Mouse (Mus musculus) heart, postnatal 4 days (tissue): Measurements from ENCODE around the gene Scimp. TPM values are rescaled to one million over a fixed set of nuclear protein-coding genes. Genes with fewer than 3 reads are reported as not detected.
"Not testable (repeated sequence)": the region's sequence is repeated elsewhere in the genome, so short reads cannot be mapped to it uniquely, and the experiment has no call there.

Experiments
- DNase-seq: peaks from one replicate; pipeline ENCODE4 v3.0.0; 2021
- total RNA-seq, 2 experiments: library from RNA; stranded (reverse); gene quantifications; 2 replicates each; pipeline ENCODE4 v1.2.3; 2021

Gene Scimp
- total RNA-seq, 2 experiments from 2014 or later = not detected

DNA sequence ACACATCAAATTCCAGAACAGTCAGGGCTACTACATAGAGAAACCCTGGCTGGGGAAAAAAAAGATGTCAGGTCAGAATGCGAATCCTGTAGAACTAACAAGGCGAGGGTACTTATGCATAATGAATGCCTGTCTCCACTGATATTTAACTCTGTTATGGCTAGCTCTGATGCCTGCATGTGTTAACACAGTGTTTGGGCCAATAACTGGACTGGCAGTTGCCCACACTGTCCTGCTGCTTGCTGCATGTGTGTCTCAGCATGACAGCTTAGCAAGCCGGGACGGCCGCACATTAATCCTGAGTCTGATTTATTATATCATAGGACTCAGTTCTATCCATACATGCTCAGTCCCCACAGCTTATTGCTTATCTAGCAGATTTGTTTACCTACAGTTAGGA lies 1.3 kb downstream of the Scimp start:
- DNase-seq = no peak

GRCm38 (mm10) chr11:70809011-70809410 lies 3.4 kb downstream of the Scimp start:
- DNase-seq = no peak

DNA sequence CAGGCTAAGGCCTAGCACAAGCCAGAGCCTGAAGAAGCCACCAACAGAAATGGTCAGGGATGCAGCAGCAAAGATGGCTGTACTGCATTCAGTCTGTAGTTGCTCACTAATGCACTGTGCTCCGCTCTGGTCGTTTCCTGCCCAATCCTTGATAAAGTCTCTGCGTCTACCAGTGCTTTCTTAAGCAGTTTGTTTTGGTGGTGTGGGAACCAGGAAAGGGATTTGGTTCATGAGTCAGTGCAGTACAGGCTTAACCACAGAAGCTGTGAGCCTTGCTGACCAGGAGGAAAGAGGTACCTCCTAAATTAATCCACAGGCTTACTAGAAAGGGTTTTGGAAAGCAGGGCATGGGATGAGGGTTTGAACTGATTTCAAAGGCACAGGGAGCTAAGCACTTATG lies 4.3 kb downstream of the Scimp start:
- DNase-seq = no peak

DNA sequence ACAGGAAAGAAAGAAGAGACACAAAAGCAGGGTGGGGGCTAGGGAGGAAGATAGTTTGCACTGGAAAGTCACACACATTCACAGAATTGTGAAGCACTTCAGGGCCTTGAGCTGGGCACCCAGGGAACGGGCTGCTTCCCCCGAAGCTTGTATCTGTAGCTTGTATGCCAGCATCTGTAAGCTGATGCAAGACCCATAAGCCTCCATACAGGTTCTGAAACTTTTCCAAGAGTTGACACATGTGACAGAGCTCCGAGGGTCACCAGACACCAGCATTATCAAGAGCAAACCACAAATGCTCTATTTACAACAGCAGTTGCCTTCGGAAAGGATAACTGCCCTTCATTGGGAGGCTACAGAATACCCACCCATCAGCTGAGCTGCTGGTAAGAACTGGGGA lies 4.8 kb downstream of the Scimp start:
- no peak for DNase-seq

GRCm38 (mm10) chr11:70806697-70807096 lies 5.7 kb downstream of the Scimp start:
- DNase-seq = no peak

- no peak for DNase-seq
Observed at GRCm38 (mm10) chr11:70805641-70806175, 6.7 kb downstream of the Scimp start.

DNA sequence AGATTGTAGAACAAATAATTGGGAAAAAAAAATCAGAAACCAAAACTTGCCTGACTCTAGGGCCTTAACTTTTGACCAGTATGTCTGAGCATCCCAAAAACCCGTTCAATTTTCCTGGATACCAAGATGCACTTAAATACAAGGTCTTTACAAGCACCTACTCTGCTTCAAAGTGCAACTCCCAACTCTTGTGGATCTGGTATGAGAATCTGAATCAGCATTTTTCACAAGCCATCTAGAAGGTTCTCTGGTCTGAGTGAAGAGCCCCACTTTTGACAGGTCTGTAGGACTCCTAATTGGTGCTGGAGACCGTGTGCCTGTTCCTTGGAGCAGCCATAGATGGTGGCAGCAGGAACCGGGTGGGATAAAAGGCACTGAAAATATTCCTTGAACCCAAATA lies 8.0 kb downstream of the Scimp start:
- no peak for DNase-seq

DNA sequence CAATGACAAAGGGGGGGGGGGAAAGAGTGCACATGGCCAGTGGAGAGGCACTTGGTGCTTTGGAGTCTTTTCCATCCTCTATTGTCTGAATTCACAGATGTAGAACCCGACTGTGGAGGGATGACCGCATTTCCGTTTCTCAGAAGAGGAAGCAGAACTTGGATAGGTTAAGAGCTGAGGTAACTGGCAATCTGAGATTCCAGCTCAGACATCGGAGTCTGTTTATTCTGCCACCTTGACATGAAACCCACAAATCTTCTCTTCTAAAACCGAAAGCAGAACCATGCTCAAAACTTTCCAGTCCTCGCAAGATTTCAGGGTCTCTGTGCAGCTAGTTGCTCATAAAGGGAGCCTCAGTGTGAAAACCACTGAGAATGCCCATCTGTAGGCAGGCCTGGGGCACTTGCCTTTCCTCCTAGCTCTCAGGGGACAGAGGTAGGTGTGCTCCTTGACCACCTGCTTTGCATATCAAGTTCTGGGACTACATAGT lies 8.6 kb downstream of the Scimp start:
- DNase-seq = no peak

DNA sequence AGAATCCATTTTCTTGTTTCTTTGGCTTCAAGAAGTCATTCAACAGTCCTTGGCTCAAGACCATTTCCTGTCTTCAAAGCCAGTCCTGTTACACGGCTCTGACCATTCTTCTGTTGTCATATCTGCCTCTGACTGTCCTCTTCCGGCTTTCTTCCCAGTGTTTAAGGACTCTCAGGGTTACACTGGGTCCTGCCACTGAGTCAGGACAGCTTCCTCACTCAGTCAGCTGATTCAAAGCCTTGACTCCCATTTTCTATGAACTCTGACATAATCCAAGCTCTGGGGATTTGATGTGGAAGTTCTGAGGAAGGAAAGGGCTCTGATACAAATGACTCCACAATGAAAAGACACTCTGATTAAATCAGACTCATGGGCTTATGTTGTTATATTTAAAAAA lies 9.5 kb downstream of the Scimp start:
- no peak for DNase-seq

DNA sequence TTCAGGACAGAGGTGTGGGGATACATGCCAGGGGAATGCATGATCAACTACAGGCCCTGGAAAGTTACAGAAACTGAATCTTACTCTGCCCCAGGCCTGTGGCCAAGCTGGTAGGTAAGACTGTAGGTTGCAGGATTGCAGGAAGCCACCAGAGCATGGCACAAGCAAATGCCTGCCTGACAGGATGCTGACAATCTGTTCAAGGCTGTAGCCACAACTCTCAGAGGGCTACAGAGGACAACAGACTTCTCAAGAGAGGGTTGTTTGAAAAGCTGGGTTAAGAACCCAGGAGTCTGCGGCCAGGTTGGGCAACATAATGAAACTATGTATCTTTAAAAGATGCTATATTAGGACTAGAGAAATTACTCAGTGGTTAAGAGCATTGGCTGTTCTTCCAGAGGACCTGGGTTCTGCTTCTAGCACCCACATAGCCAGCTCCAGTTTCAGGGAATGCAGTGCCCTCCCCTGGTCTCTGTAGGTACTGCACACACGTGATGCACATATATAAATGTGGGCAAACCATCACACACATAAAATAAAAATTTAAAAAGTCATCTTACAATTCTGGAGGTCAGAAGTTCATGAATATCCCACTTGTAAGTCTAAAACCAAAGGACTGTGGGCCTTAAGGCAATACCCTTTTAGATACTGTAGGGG lies 10.1 kb downstream of the Scimp start:
- DNase-seq = no peak

GRCm38 (mm10) chr11:70792409-70792808 lies 20.0 kb downstream of the Scimp start:
- DNase-seq = no peak

DNA sequence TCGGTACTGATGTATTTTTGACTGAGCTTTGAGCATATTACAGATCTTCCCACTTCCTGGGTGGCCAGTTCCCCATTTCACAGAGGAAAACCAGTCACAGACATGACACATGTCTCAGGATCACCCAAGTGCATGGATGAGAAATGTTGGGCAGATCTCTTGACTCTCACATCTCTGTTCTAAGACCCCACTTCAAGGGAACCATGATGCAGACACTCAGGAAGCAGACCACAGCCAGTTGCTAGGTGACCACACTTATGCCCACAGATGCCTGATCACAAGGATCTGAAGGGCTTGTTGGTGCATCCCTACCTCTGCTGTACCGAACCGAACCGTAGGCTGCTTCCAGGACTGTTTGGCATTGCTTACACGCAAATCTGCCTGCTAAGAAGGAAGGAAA lies 20.7 kb downstream of the Scimp start:
- DNase-seq = no peak

DNA sequence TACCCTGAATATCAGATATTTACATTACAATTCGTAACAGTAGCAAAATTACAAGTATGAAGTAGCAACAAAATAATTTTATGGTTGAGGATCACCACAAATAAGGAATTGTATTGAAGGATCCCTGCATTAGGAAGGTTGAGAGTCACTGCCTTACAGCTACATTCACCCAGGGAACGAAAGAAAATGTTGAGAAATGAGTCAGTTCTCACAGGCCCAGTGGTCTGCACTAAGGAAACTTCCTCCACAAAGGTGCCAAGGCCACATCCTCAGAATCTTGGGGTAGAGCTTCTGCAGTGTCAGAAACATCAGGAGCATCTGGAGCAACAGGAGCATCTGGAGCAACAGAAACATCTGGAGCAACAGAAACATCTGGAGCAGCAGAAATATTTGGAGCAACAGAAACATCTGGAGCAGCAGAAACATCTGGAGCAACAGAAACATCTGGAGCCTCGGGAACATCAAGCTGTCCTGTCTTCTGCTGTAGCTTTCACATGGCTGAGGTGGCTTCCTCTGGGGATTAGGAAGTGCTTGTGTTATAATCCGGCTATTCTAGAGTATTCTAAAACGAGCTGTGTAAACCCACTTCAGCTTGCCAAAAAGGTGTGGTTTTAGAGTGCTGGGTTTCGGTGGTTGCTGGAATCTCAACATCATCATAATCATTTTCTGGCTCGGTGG lies 21.4 kb downstream of the Scimp start:
- no peak for DNase-seq

DNA sequence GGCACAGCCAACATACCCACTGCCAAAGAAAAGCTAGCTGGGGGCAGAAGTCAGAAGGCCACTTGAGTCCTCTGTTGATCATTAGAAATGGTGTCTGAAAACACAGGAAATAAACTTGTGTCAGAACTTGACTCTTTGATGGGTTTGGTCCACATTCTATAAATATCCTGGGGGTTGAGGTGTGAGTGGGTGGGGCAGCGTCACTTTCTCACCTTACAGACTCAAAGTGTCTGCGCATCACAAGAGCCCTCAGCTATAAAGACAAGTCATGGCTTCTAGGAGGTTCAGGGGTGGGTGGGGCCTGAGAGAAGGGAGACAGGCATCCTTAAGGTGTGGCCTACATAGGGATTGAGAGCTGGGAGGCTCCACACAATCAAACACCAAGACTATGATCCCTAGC lies 22.0 kb downstream of the Scimp start:
- no peak for DNase-seq

DNA sequence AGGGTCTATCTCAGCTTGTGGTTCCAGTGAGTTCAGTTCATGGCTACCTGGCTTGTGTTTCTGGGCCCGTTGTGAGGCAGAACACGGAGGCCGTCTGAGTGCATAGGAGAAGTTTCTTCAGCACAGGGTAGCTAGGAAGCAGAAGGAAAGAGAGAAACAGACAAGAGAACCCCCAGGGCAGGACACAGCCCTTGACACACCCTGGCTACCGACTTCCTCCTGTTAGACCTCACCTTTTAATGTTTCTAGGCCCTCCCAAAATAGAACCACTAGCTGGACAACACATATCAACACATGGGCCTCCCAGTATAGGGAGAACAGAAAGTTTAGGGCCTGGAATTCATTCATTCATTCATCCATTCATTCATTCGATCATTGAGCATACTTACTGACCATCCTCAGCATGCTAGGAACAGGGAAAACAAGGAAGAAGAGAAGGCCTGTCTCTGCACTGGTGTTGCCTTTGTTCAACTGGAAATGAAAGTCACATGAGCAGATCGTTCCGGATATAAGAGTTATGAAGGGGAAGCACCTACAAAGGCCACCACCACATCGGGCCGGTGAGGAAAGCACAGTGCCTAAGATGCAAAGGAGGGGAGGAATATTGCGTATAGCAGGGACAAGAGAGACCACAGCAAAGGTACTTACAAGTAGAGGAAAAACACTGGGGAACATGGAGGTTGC lies 23.3 kb downstream of the Scimp start:
- no peak for DNase-seq

GRCm38 (mm10) chr11:70787052-70787451 lies 25.3 kb downstream of the Scimp start:
- no peak for DNase-seq

GRCm38 (mm10) chr11:70785908-70786307 lies 26.5 kb downstream of the Scimp start:
- no peak for DNase-seq

DNA sequence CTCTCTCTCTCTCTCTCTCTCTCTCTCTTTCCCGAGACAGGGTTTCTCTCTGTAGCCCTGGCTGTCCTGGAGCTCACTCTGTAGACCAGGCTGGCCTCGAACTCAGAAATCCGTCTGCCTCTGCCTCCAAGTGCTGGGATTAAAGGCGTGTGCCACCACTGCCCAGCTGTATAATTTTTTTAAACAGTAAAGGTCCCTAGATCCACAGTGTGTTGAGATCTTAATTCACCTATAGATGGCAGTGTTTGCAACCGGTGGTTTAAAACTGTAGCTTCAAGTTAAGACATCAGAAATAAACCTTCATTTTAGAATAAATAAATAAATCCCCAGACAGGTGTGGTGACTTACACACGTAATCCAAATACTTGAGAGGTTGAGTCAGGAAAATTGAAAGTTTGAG lies 34.3 kb downstream of the Scimp start:
- DNase-seq = not testable (repeated sequence)

GRCm38 (mm10) chr11:70777634-70778033 lies 34.8 kb downstream of the Scimp start:
- DNase-seq = no peak

DNA sequence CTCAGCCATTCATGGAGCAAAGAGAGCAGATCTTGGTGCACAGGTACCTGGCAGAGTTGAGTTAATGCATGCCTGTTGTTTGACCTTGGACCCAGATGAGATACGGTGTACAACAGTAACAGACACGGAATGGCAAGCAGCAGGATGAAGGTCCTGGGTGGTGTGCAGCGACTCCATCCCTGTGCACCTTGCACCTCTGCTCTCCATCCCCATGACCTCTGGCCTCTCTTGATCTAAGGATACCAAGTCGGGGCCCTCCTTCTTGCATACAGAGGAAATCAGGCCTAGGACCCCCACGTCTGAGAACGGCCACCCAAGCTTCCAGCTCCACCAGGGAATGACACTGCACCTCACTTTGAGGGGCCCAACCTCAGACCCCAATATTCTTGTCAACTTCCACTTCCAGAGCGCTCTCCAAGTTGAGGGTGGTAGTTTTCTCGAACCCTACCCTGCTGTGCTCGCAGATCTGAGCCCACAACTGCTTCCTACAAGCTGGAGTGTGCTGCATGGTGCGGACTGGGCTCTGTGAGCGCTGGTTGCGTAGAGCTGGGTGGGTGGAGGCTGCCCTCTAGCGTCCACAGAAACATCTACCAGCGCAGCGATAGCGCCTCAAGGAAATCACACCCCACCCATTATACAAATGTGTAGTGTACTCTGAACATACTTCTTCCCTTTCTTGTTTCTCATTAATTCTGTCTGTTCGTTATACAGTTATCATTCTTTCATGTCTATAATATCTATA lies 35.4 kb downstream of the Scimp start:
- peak; percentile 76 for DNase-seq

DNA sequence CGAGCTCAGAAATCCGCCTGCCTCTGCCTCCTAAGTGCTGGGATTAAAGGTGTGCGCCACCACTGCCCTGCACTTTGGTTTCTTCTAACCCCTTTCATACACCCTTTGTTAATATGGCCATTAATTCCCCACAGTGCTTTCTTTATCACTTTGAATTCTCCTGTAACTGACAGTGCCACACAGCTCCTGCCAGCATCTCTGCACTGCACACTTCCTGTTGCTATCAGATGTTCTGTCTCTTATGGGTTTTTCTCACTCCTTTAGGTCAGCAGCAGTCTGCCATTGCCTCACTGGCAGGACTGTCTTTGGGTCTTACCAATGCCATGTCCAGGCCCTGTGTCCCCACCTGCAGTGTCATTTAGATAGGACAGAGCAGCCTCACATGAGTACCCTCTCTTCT lies 41.6 kb downstream of the Scimp start:
- DNase-seq = no peak

DNA sequence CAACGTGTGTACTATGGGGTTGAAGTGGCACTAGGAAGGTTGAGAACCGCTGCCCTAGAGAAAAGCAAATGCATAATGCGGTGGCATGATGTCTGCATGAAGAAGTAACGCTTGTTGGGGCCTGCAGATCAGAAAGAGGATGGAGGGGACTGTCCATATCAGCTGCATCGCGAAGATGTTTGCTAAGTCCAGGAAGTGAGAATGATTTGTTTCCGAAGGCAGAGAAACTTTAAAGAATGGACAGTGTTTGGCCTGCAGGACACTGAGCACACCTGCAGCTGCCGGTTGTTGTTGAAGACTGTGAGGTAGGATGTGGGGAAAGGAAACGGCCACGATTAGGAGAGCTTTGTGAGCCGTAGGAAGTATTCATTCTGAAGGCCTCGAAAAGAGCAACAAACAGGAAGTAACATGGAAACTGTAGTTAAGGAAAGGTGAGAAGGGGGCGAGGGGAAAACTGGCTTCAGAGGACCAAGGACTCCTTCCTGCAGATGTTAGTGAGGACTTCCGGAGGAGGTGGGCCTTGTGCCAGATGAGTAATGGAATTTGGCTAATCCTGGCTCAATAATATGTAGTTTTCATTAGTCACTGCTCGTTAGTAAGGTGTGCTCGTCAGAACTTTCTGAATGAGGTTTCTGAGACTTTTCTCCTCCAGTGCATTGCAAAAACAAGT lies 46.5 kb downstream of the Scimp start:
- DNase-seq = peak; percentile 65
